Mouse (Mus musculus): ENCODE results near the gene Prkg1. TPM values are rescaled to one million over a fixed set of nuclear protein-coding genes. Genes with fewer than 3 reads are reported as not detected.

Gene Prkg1
- total and polyA plus RNA-seq, 3 experiments, result not detected

DNA sequence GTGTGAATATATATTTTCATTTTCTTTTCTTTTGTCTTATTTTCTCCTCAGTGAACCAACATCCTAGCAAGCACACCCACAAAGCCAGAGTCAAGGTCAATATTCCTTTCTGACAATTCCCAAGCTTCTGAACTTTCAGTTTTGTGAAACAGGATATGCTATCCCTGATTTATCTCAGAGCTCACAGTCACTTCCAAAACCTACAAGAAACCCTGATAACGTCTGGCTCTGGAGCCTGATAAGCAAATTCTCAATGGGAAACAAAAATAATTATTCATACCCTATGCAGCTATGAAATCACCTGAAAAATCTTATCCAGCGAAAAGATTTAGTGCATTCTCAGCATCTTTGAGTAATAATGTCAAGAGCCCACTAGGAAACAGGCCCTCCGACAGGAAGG is 5.0 kb downstream of the Prkg1 start:
- no peak overlapping the region for H3K27ac ChIP-seq (ENCODE audit: control insufficient read depth, low read depth, low read length)
- no peaks in the 10 kb centered on the region; a peak in 1 of 4 replicates for H3K27me3 ChIP-seq (ENCODE audit: control insufficient read depth in 1 of 2, insufficient read depth in 2 of 2, low read length in 2 of 2)
- H3K4me1 ChIP-seq (ENCODE audit: control insufficient read depth in 1 of 2, insufficient read depth in 2 of 2, low read length in 2 of 2), result no peaks in the 10 kb centered on the region
- H3K9ac ChIP-seq (ENCODE audit: control insufficient read depth, low read depth, low read length, poor library complexity, severe bottlenecking), result no peak overlapping the region
- H3K36me3 ChIP-seq (ENCODE audit: control insufficient read depth in 1 of 2, insufficient read depth in 2 of 2, low read length in 2 of 2), result no peaks in the 10 kb centered on the region
- H3K9me3 ChIP-seq (replicated peaks; ENCODE audit: insufficient read depth, low read length), result no peaks in the 10 kb centered on the region
- no peaks in the 10 kb centered on the region for H3K79me2 ChIP-seq (ENCODE audit: control insufficient read depth, insufficient read depth, low read length, poor library complexity)
- no peak overlapping the region for H3K4me3 ChIP-seq (ENCODE audit: control insufficient read depth in 1 of 2, insufficient read depth in 1 of 2, low read depth in 2 of 2, low read length in 2 of 2)
- no peak for DNase-seq (ENCODE audit: low read depth, low spot score)
- TF ChIP-seq MXI1 (IDR thresholded peaks at IDR 0.05; ENCODE audit: low read depth, low read length) (no peak), TAL1 (IDR thresholded peaks at IDR 0.05; ENCODE audit: low read length) (no peak), GABPA (IDR thresholded peaks at IDR 0.05; ENCODE audit: low read depth, low read length) (no peak), CHD1 (IDR thresholded peaks at IDR 0.05; ENCODE audit: low read depth, low read length) (no peak), UBTF (IDR thresholded peaks at IDR 0.05; ENCODE audit: borderline replicate concordance, insufficient read depth, low read depth, low read length) (no peak), MYC (IDR thresholded peaks at IDR 0.05; ENCODE audit: low read depth, low read length) (no peak), ZMIZ1 (IDR thresholded peaks at IDR 0.05; ENCODE audit: low read depth, low read length) (no peak)

DNA sequence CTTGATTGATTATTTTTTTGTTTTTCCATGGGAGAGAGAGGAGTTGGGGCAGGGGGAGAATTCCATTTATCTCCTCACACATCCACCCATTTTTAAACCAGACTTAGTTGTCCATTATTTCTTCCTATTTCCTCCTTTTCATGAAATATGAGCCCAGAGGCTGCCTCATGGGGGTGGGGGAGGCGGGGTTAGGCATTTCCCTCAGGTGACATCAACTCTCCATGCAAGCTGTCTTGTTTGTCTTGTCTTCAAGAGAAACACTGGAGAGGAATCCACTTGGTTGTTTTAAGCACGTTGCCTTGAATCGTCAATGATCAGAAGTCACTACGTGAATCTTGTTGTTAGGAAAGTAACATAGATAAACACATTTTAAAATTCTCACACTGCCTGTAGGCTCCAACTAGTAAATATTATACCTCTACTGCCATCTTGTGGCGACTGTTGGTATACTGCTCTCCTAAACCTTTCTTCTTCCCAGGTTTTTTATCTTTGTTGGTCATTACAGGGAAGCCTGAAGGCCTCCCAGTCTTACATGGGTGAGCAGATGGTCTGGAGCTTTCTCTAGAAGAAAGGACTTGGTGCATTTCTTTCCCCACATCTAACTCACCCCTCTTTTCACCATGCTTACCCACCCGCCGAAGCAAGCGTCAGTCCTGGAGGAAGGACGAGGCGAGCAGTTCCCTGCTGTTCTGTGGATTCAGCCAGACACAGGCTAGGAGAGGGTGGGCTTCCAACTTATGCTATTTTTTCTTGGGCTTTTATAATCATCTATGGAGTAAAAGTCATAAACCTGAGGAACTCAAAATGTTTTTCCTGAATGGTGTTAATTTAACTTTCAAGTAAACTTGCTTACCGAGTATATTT is 8.7 kb downstream of the Prkg1 start:
- no peak for TF ChIP-seq ETS1 (IDR thresholded peaks at IDR 0.05; ENCODE audit: low read depth, low read length)
- peak; percentile 68 for TF ChIP-seq SMC3 (IDR thresholded peaks at IDR 0.05; ENCODE audit: low read depth, low read length)
- TF ChIP-seq RAD21 (IDR thresholded peaks at IDR 0.05; ENCODE audit: low read depth, low read length), result peak; percentile 76
- peak; percentile 53 for TF ChIP-seq ZC3H11A (IDR thresholded peaks at IDR 0.05; ENCODE audit: low read depth, low read length)
- no peak for TF ChIP-seq MYC (IDR thresholded peaks at IDR 0.05; ENCODE audit: low read depth, low read length)
- 0 out of 2 replicates have a peak, but pooled peaks have one; percentile 6 for TF ChIP-seq GATA1 (IDR thresholded peaks at IDR 0.05; ENCODE audit: low read depth, low read length)
- TF ChIP-seq CTCF (IDR thresholded peaks at IDR 0.05 in 2 of 3, conservative IDR thresholded peaks at IDR 0.05 in 1 of 3; ENCODE audit: control insufficient read depth in 1 of 3, insufficient read depth in 1 of 3, low read depth in 2 of 3, low read length in 3 of 3, poor library complexity in 1 of 3, severe bottlenecking in 1 of 3), result peak in 2 of 3 experiments; percentile 68 to 77; a peak in 4 of 6 replicates
- TF ChIP-seq MAFK (IDR thresholded peaks at IDR 0.05; ENCODE audit: borderline replicate concordance, low read depth, low read length), result no peak
- TF ChIP-seq BHLHE40 (IDR thresholded peaks at IDR 0.05; ENCODE audit: borderline replicate concordance, low read depth, low read length), result no peak
- TF ChIP-seq CHD2 (IDR thresholded peaks at IDR 0.05; ENCODE audit: low read length), result no peak
- TF ChIP-seq POLR2AphosphoS5 (IDR thresholded peaks at IDR 0.05; ENCODE audit: borderline replicate concordance, low read depth, low read length), result no peak
- H3K4me1 ChIP-seq (ENCODE audit: control insufficient read depth in 1 of 2, insufficient read depth in 2 of 2, low read length in 2 of 2), result no peaks in the 10 kb centered on the region
- DNase-seq (ENCODE audit: low read depth, low spot score), result peak; percentile 74

More for the DNA sequence above, 8.7 kb downstream of the Prkg1 start:
- H3K4me3 ChIP-seq (ENCODE audit: control insufficient read depth in 1 of 2, insufficient read depth in 1 of 2, low read depth in 2 of 2, low read length in 2 of 2), result peak overlapping the region; percentile 14 to 49; a peak in 2 of 4 replicates
- no peaks in the 10 kb centered on the region for H3K79me2 ChIP-seq (ENCODE audit: control insufficient read depth, insufficient read depth, low read length, poor library complexity)
- H3K36me3 ChIP-seq (ENCODE audit: control insufficient read depth in 1 of 2, insufficient read depth in 2 of 2, low read length in 2 of 2), result no peaks in the 10 kb centered on the region
- H3K9ac ChIP-seq (ENCODE audit: control insufficient read depth, low read depth, low read length, poor library complexity, severe bottlenecking), result no peak overlapping the region; the same call in 1 of the 2 replicates
- H3K9me3 ChIP-seq (replicated peaks; ENCODE audit: insufficient read depth, low read length), result no peaks in the 10 kb centered on the region
- H3K27me3 ChIP-seq (ENCODE audit: control insufficient read depth in 1 of 2, insufficient read depth in 2 of 2, low read length in 2 of 2), result no peaks in the 10 kb centered on the region; a peak in 2 of 4 replicates
- no peak overlapping the region for H3K27ac ChIP-seq (ENCODE audit: control insufficient read depth, low read depth, low read length)

Data from MEL (cell line).